Mouse (Mus musculus) hindbrain, embryonic 10.5 days (tissue): Measurements from ENCODE around the gene Vkorc1l1. TPM values are rescaled to one million over a fixed set of nuclear protein-coding genes. Genes with fewer than 3 reads are reported as not detected.
A peak's percentile ranks its signal among the peaks of the same experiment; 100 is the strongest.

Experiments
- DNase-seq: peaks from one replicate; pipeline ENCODE4 v3.0.0-alpha.2; 2017; ENCODE audit warnings: low spot score
- H3K27ac ChIP-seq: fragments of 300-500 bp; sonication (generic); 2 replicates; pipeline ENCODE4 v1.5.1; 2016; ENCODE audit warnings: mild to moderate bottlenecking, moderate library complexity
- H3K27me3 ChIP-seq: fragments of 300-500 bp; sonication (generic); 2 replicates; pipeline ENCODE4 v1.6.1; 2016; ENCODE audit warnings: mild to moderate bottlenecking; ENCODE audit not compliant: poor library complexity, insufficient read depth, severe bottlenecking
- H3K36me3 ChIP-seq: fragments of 300-500 bp; sonication (generic); 2 replicates; pipeline ENCODE4 v1.6.1; 2016; ENCODE audit warnings: mild to moderate bottlenecking, moderate library complexity
- H3K4me1 ChIP-seq: fragments of 300-500 bp; sonication (generic); replicated peaks from 2 replicates; pipeline ENCODE4 v1.6.1; 2016; ENCODE audit warnings: mild to moderate bottlenecking
- H3K4me3 ChIP-seq: fragments of 300-500 bp; sonication (generic); 2 replicates; pipeline ENCODE4 v1.5.1; 2016; ENCODE audit warnings: mild to moderate bottlenecking, moderate library complexity
- H3K9me3 ChIP-seq: fragments of 300-500 bp; sonication (generic); 2 replicates; pipeline ENCODE4 v1.6.1; 2016; ENCODE audit warnings: mild to moderate bottlenecking, moderate library complexity
- WGBS: fragments of 180-500 bp; shearing (Covaris S2); methylation state at CpG from one replicate; pipeline ENCODE4 v1.1.7; 2016; 5-methylcytosine and 5-hydroxymethylcytosine counted together
- polyA plus RNA-seq: library from polyadenylated mRNA; unstranded; fragments of >200 nt; fragmentation: Nextera tagmentation; extraction: Ambion mirVana; gene quantifications from 2 replicates; pipeline ENCODE4 v1.2.1, GENCODE M21; 2016

Vkorc1l1 gene
- polyA plus RNA-seq, 1 experiment from 2014 or later = 32.1 TPM

DNA sequence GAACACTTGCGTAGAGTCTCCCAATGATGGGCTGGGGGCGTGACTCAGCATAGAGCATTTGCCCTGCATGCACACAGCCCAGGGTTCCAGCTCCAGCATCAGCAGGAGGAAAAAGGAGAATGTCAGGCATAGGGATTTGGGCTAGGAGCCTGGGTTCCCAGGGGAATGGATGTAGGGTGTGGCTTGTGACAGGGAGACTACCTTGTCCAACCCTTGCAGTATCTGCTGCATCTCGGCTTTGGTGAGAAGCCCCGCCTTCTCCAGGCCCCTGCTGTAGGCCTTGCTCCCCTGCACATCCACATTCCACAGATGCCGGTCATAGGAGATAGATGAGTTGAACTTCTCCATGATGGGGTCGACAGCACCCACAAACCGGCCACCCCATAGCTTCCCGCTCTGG is 77.7 kb downstream of the Vkorc1l1 start:
- Histone ChIP-seq H3K4me3 (no peak overlapping the region), H3K36me3 (peaks cover 41% of the 10 kb centered on the region), H3K27me3 (no peaks in the 10 kb centered on the region), H3K9me3 (0 out of 2 replicates have a peak, but pooled peaks cover 4% of the 10 kb centered on the region), H3K4me1 (peaks cover 26% of the 10 kb centered on the region), H3K27ac (no peak overlapping the region)
- WGBS = 71% methylated on average over 8 of the region's 8 CpGs
- no peak for DNase-seq

DNA sequence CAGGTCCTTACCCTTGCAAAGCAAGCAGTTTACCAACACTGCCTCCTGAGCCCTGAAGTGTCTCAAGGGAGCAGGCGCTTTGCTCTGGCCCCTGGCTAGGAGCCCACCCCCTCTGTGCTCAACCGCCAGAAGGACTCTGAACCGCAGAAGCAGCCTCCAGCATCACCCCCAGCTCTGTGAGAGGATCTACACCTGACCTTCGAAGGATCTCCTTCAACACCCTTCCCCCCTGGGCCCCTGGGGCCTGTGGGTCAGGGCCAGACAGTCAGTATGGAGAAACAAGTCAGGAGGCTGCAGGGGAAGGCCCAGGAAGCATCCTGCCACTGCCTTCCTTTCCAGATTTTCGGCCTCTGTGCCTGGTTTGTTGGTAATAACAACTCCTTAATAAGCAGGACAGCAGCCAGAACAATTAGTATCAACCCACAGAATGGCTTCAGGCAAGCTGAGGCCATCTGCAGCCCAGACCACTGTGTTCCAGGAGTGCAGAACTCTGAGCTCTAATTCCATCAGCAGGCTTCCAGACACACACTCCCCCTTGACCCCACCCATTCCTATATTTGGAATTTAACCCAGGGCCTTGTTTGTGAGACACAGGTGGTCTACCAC is 79.7 kb downstream of the Vkorc1l1 start:
- DNase-seq = no peak
- no peaks in the 10 kb centered on the region for H3K27me3 ChIP-seq
- peak overlapping the region; percentile 35; the same call in 1 of the 2 replicates for H3K27ac ChIP-seq
- H3K4me1 ChIP-seq = peaks cover 28% of the 10 kb centered on the region
- 65% methylated on average over 5 of the region's 5 CpGs for WGBS
- H3K4me3 ChIP-seq = no peak overlapping the region
- H3K9me3 ChIP-seq = no peaks in the 10 kb centered on the region
- peaks cover 21% of the 10 kb centered on the region for H3K36me3 ChIP-seq

DNA sequence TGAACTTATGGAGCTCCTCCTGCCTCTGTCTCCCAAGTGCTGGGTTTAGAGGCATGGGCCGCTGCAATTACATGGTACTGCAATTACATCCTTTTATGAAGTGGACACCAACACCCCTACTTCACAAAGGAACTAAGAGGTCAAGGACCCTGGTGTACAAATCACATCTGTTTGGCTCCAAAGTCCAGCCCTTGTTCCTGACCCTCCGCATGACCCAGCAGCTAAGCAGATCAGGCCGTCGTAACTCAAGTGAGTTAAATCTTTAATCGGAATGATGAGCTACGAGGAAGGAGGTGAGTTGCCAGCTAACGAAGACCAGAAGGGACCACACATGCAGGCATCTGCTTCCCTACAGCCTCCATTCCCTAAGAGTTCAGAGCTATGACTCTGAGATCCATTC is 80.6 kb downstream of the Vkorc1l1 start:
- no peaks in the 10 kb centered on the region for H3K27me3 ChIP-seq
- no peak overlapping the region for H3K27ac ChIP-seq
- H3K4me3 ChIP-seq = no peak overlapping the region
- no peak for DNase-seq
- peaks cover 28% of the 10 kb centered on the region for H3K4me1 ChIP-seq
- 80% methylated on average over 7 of the region's 7 CpGs for WGBS
- peaks cover 16% of the 10 kb centered on the region for H3K36me3 ChIP-seq
- no peaks in the 10 kb centered on the region for H3K9me3 ChIP-seq

DNA sequence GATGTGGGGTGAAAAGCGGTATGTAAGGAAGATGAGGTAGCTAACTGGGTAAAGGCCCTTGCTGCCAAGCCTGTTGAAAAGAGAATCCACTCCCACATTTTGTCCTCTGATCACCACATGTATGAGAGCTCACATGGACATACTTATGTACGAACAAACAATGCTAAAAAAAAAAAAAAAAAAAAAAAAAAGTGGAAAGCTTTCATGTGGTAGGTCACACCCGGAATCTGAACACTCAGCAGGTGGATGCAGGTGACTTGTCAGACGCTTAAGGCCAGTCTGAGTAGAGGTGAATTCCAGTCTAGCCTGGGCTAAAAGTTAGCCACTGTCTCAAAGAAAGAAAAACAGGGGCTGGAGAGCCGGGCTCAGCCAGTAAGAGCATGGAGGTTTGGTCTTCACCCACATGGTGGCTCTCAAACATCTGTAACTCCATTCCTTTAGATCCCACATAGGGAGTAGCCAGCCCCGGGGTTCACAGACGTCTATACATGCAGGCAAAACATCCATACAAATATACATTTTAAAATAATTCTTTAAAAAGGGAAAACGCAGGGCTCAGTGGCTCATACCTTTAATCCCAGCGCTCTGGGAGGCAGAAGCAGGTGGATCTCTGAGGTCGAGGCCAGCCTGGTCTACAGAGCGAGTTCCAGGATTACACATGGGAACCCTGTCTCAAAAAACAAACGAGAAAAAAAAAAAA is 81.4 kb downstream of the Vkorc1l1 start:
- Histone ChIP-seq H3K9me3 (no peaks in the 10 kb centered on the region), H3K27ac (no peak overlapping the region), H3K4me3 (peak overlapping the region; percentile 72), H3K4me1 (peaks cover 28% of the 10 kb centered on the region), H3K36me3 (peaks cover 8% of the 10 kb centered on the region), H3K27me3 (no peaks in the 10 kb centered on the region)
- DNase-seq = no peak
- 44% methylated on average over 12 of the region's 12 CpGs for WGBS

DNA sequence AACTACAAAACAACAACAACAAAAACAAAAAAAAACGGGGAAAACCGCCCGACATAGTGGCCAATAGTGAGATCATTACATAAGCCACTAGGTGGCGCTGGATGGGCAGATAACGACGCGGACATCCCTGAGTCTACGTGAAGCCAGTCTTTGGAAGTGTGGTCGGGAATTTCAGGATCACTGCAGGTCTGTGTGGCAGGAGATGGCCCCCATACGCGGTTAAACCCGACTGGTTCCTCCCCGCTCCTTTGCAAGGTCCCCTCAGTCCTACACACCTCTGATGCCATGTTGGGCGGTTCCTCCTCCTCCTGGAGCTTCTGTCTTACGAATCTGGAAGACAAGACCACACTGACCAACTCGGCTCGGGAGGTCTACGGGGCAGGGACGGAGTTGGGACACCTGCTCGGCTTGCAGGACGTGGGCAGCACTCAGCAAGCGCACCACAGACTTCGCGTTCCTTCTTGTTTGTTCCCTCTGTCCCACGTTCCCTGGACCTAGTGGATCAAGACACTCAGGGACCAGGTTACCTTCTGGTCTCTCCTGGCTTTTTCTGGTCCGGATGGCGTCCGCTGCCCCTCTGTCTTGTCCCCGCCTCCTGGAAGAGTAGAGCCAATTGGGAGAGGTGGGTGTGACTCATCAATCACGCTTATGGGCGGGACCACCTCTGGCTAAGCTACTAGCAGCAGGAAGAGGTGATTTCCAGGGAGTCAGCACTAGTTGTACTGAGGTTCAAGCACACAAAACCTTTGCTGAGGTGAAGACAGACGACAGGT is 82.2 kb downstream of the Vkorc1l1 start:
- H3K4me1 ChIP-seq = peaks cover 28% of the 10 kb centered on the region
- no peaks in the 10 kb centered on the region for H3K9me3 ChIP-seq
- 0 out of 2 replicates have a peak, but pooled peaks cover under 1% of the 10 kb centered on the region for H3K36me3 ChIP-seq
- H3K27ac ChIP-seq = peak overlapping the region; percentile 84
- under 1% methylated on average over 32 of the region's 32 CpGs for WGBS
- no peaks in the 10 kb centered on the region for H3K27me3 ChIP-seq
- peak; percentile 87 for DNase-seq
- H3K4me3 ChIP-seq = peak overlapping the region; percentile 72

DNA sequence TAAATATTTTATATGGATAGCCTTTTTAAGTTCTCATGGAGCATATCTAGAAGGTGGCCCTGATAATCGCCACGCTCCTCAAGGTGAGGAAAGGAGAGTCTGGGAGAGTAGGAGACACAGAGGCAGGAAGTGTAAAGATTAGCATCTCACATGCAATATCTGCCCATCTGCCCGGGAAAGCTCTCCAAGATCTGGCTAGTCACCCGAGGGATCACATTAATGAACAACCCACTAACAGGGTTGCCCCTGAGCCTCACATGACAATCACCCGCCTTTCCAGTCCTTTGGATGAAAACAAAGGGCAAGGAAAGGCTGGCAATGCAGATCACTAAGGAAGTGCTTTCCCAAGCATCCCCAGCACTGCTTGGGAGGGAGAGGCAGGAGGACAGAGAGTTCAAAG is 85.4 kb downstream of the Vkorc1l1 start:
- Histone ChIP-seq H3K4me1 (peaks cover 25% of the 10 kb centered on the region), H3K4me3 (no peak overlapping the region), H3K27ac (no peak overlapping the region), H3K36me3 (no peaks in the 10 kb centered on the region), H3K27me3 (no peaks in the 10 kb centered on the region), H3K9me3 (no peaks in the 10 kb centered on the region)
- 75% methylated on average over 5 of the region's 5 CpGs for WGBS
- no peak for DNase-seq

DNA sequence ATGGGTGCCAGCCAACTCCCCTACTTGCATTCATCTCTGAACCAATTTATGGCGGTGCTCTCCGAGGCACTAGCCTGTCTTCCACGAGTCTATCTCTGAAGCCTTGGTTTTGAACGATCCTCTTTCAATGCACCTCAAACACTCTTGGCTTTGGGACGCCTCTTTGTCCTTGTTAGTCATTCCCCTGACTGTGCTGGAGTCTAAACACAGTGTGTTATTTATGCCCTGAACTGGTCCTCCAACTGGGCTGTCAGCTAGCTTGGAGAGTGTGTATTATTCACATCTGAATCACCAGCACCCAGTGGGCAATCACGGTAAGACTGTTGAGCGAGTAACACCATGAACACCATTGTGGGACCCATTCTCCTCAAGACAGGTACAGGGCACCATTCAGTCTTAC is 85.9 kb downstream of the Vkorc1l1 start:
- DNase-seq = no peak
- 87% methylated on average over 7 of the region's 7 CpGs for WGBS
- no peak overlapping the region for H3K27ac ChIP-seq
- no peaks in the 10 kb centered on the region for H3K36me3 ChIP-seq
- H3K4me1 ChIP-seq = peaks cover 24% of the 10 kb centered on the region
- no peaks in the 10 kb centered on the region for H3K9me3 ChIP-seq
- no peaks in the 10 kb centered on the region for H3K27me3 ChIP-seq
- no peak overlapping the region for H3K4me3 ChIP-seq

DNA sequence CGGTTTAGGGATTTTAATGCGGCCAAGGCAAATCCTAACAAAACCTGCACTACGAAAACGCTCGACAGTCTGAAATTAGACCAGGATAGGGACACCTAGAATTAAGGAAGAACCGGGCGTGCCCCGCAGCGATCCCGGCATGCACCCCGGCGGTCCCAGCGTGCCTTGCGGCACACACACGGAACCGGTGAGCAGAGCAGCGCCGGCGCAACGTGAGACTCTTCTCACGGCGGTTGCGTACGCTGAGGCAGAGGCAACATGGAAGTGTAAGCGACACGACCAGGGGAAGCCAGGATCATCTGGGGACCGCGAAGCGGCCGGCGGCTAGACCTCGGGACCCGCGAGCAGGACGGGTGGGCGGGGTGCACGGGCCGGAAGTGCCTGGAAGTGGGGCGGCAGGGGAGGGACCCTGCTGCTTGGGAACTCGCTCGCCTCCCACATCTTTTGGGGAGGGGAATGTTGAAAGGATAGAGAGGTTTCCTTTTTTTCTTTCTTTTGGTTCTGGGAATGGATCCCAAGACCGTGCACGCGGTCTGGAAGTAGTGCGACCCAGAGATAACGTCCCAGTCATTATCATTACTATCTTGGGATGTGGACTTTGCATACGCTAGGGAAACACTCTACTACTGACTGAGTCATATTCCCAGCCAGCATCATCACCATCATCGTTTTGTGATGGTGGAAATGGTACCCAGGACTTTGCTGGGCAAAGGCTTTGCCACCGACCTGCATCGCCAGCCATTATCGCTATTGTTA is 87.5 kb downstream of the Vkorc1l1 start, which contains the start of the genes Asl and Crcp:
Gene Asl (minus strand): TSS at position 106 of the 756 bp plus-strand sequence.
Gene Crcp (plus strand): TSS at position 149 of the 756 bp plus-strand sequence.
- Histone ChIP-seq H3K27ac (peak within 1 kb of the TSS; percentile 95), H3K4me3 (peak within 1 kb of the TSS; percentile 70), H3K36me3 (no peaks in the 10 kb centered on the region), H3K9me3 (no peaks in the 10 kb centered on the region), H3K4me1 (peaks cover 13% of the 10 kb centered on the region), H3K27me3 (no peaks in the 10 kb centered on the region)
- DNase-seq = peak; percentile 84
- WGBS = 1% methylated on average over 51 of the region's 51 CpGs

DNA sequence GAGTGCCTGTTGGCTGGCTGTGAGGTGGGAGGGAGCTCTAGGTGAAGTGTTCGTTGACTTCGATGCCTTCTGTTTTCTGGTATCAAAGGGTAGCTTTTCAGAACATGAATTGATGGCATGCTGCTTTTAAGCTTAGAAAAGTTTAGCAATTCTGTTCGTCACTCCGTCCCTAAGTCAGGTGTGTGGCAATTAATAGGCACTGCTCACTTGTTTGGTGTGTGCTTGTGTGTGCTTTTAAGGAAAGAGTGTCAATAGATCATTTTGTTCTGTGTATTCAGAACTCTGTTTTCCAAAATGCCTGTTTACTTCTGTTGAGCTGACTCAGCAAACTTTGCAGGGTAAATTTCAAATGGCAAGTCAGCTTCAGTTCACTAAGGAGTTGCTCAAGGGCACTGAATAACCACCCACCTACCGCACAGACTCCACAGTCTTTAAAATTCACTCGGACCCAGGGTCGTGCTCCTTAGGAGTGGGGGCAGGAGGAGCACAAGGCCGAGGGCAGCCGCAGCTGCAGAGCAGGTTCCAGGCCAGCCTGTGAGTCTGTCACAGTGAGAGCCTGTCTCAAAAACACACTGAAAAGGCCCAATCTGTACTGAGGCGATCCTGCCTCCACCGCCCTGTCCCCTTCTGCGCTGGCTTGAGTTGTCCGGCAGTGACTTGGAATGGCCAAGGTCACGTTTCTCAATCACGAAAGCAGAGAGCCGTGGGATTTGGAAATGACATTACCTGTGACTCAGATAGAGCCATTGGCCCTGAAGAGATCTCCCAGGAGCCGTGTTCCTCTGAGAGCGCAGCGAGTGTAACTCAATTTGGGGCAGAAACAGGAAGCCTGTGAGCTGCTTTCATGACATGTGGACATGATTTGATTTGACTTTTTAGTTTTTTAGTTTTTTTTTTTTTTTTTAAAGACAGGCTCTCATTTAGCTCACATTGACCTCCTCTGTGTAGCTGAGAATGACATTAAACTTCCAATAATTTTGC is 89.9 kb downstream of the Vkorc1l1 start:
- Histone ChIP-seq H3K4me3 (no peak overlapping the region), H3K27me3 (no peaks in the 10 kb centered on the region), H3K36me3 (peaks cover 22% of the 10 kb centered on the region), H3K9me3 (no peaks in the 10 kb centered on the region), H3K27ac (no peak overlapping the region), H3K4me1 (peaks cover 10% of the 10 kb centered on the region)
- WGBS = 93% methylated on average over 19 of the region's 19 CpGs
- DNase-seq = no peak

DNA sequence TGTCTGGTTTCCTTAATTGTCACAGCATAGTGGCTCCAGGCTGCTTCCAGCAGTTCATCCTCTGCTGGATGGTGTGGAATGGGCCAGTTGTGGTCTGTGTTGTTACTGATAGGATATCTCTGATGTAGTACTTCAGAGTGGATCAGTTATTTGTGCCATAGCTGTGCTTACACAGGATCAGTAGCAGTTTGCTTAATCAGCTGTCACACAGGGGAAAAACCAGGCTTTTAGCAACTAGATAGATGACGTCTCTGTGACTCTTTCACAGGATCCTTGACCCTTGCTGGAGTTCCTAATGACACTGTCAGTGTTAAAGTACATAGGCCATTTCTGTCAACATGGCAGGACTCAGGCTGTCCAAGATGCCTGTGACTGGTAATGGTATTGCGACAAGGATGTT is 92.1 kb downstream of the Vkorc1l1 start:
- Histone ChIP-seq H3K27me3 (no peaks in the 10 kb centered on the region), H3K9me3 (no peaks in the 10 kb centered on the region), H3K36me3 (peaks cover 38% of the 10 kb centered on the region), H3K4me3 (no peak overlapping the region), H3K27ac (no peak overlapping the region), H3K4me1 (peaks cover 10% of the 10 kb centered on the region)
- 91% methylated on average over 2 of the region's 2 CpGs for WGBS
- DNase-seq = no peak
